In genomic region chr19:43777308-43777707, GRCm38 (mm10) we compare ENCODE assay signal across 25 mouse cellular contexts. TPM values are rescaled to one million over a fixed set of nuclear protein-coding genes. Genes with fewer than 3 reads are reported as not detected.
"Had no signal": no experiment of that assay in that cellular context is flagged by ENCODE, and none has a peak within 500 bp of the region (broad histone marks: within the 10 kb centered on the region; RNA-seq: fewer than 3 reads in every experiment).

No protein-coding gene starts in this region.

- H3K27ac ChIP-seq: gastrocnemius, adult 2 months; heart, embryonic 10.5 days; hindbrain, embryonic 10.5 days; hindbrain, embryonic 12.5 days; hindbrain, embryonic 14.5 days; kidney, postnatal 0 days; limb, embryonic 13.5 days; limb, embryonic 15.5 days; liver, embryonic 12.5 days; liver, embryonic 14.5 days had no signal

- H3K4me3 ChIP-seq: gastrocnemius, adult 2 months; heart, embryonic 10.5 days; heart, embryonic 12.5 days; hindbrain, embryonic 10.5 days; hindbrain, embryonic 12.5 days; limb, embryonic 13.5 days; limb, embryonic 15.5 days; liver, embryonic 12.5 days had no signal

- DNase-seq: gastrocnemius, adult 2 months; gastrocnemius, postnatal 10 days; gastrocnemius, postnatal 25 days; heart, adult 18-20 months; heart, postnatal 10 days; heart, postnatal 4 days; kidney, adult 11 months; kidney, postnatal 14 days; layer of hippocampus, adult 9-11 months; layer of hippocampus, postnatal 36 days; left cerebral cortex, postnatal 4 days had no signal

- H3K4me1 ChIP-seq: heart, embryonic 10.5 days; heart, embryonic 12.5 days; hindbrain, embryonic 12.5 days; limb, embryonic 13.5 days; limb, embryonic 15.5 days had no signal

- H3K9ac ChIP-seq: heart, embryonic 12.5 days; hindbrain, embryonic 12.5 days; hindbrain, embryonic 14.5 days; limb, embryonic 13.5 days; limb, embryonic 15.5 days; liver, embryonic 12.5 days; liver, embryonic 14.5 days had no signal

- H3K27me3 ChIP-seq: heart, embryonic 12.5 days; hindbrain, embryonic 12.5 days; limb, embryonic 13.5 days; limb, embryonic 15.5 days; liver, embryonic 12.5 days had no signal

- H3K9me3 ChIP-seq: heart, embryonic 10.5 days; heart, embryonic 12.5 days; hindbrain, embryonic 10.5 days; hindbrain, embryonic 12.5 days; limb, embryonic 13.5 days; limb, embryonic 15.5 days; liver, embryonic 12.5 days had no signal

- H3K4me2 ChIP-seq: heart, embryonic 12.5 days; hindbrain, embryonic 12.5 days; hindbrain, embryonic 14.5 days; limb, embryonic 13.5 days; limb, embryonic 15.5 days; liver, embryonic 12.5 days had no signal

- ATAC-seq: hindbrain, embryonic 16.5 days; inflammation-experienced regulatory T-cells, adult 6 months; liver, embryonic 12.5 days had no signal

- H3K36me3 ChIP-seq: heart, embryonic 10.5 days; heart, embryonic 12.5 days; hindbrain, embryonic 10.5 days; hindbrain, embryonic 12.5 days; limb, embryonic 13.5 days; limb, embryonic 15.5 days; liver, embryonic 12.5 days had no signal

RNA-seq across cellular contexts. Expression of gene Abcc2, which starts 4.7 kb away (rescaled TPM):
- total RNA-seq: gastrocnemius, adult 2 months; gastrocnemius, postnatal 25 days; heart, adult 18-20 months; heart, adult 8-10 months; heart, postnatal 10 days; heart, postnatal 25 days; heart, postnatal 4 days; layer of hippocampus, postnatal 36 days had no signal
- polyA plus RNA-seq: hindbrain, embryonic 10.5 days; hindbrain, embryonic 12.5 days; inflammation-experienced regulatory T-cells, adult 6 months had no signal
